Mouse (Mus musculus) kidney, embryonic 15.5 days (tissue): ENCODE data around the gene Sult2b1. TPM values are rescaled to one million over a fixed set of nuclear protein-coding genes. Genes with fewer than 3 reads are reported as not detected.

Source experiments
- ATAC-seq: fragments of 200-750 bp; cut with Nextera tagmentation; replicated peaks from 2 replicates; pipeline ENCODE4 v1.8.0; 2017; ENCODE audit warnings: moderate TSS enrichment; ENCODE audit not compliant: low FRiP score
- H3K27ac ChIP-seq: fragments of 300-500 bp; sonication (generic); 2 replicates; pipeline ENCODE4 v1.5.1; 2015; ENCODE audit warnings: mild to moderate bottlenecking, inconsistent platforms
- H3K27me3 ChIP-seq: fragments of 300-500 bp; sonication (generic); 2 replicates; pipeline ENCODE4 v1.6.1; 2015; ENCODE audit warnings: inconsistent platforms
- H3K36me3 ChIP-seq: fragments of 300-500 bp; sonication (generic); 2 replicates; pipeline ENCODE4 v1.6.1; 2015; ENCODE audit warnings: inconsistent platforms
- H3K4me1 ChIP-seq: fragments of 300-500 bp; sonication (generic); 2 replicates; pipeline ENCODE4 v1.6.1; 2015; ENCODE audit warnings: inconsistent platforms
- H3K4me2 ChIP-seq: fragments of 300-500 bp; sonication (generic); 2 replicates; pipeline ENCODE4 v1.6.1; 2015; ENCODE audit warnings: moderate library complexity, mild to moderate bottlenecking, inconsistent platforms
- H3K4me3 ChIP-seq: fragments of 300-500 bp; sonication (generic); replicated peaks from 2 replicates; pipeline ENCODE4 v1.5.1; 2015; ENCODE audit warnings: mild to moderate bottlenecking, inconsistent platforms
- H3K9ac ChIP-seq: fragments of 300-500 bp; sonication (generic); 2 replicates; pipeline ENCODE4 v1.6.1; 2015; ENCODE audit warnings: mild to moderate bottlenecking, inconsistent platforms
- H3K9me3 ChIP-seq: fragments of 300-500 bp; sonication (generic); replicated peaks from 2 replicates; pipeline ENCODE4 v1.6.1; 2016; ENCODE audit warnings: inconsistent platforms
- WGBS: fragments of 180-500 bp; shearing (Covaris S2); methylation state at CpG from one replicate; pipeline ENCODE4 v1.1.7; 2015; ENCODE audit warnings: mixed read lengths; 5-methylcytosine and 5-hydroxymethylcytosine counted together
- polyA plus RNA-seq: library from polyadenylated mRNA; unstranded; fragments of >200 nt; fragmentation: Nextera tagmentation; extraction: Ambion mirVana; gene quantifications from 2 replicates; pipeline ENCODE4 v1.2.1, GENCODE M21; 2015

The Sult2b1 gene
- polyA plus RNA-seq, 1 experiment from 2014 or later, result 2.8 TPM

GRCm38 (mm10) chr7:45815323-45815983, 31.0 kb upstream of the Sult2b1 start:
- Histone ChIP-seq H3K4me3 (peak overlapping the region; percentile 86; the same call in 1 of the 2 replicates), H3K4me1 (peaks cover 31% of the 10 kb centered on the region), H3K9me3 (no peaks in the 10 kb centered on the region), H3K27ac (0 out of 2 replicates have a peak overlapping the region, but pooled peaks have one; percentile 7), H3K9ac (peak overlapping the region; percentile 14; the same call in 1 of the 2 replicates), H3K4me2 (peak overlapping the region; percentile 63), H3K36me3 (peaks cover 27% of the 10 kb centered on the region), H3K27me3 (peaks cover 2% of the 10 kb centered on the region; the same call in 1 of the 2 replicates)
- no peak for ATAC-seq
- WGBS, result 60% methylated on average over 10 of the region's 10 CpGs

- Histone ChIP-seq H3K9me3 (no peaks in the 10 kb centered on the region), H3K27me3 (peaks cover under 1% of the 10 kb centered on the region; the same call in 1 of the 2 replicates), H3K4me1 (peaks cover 29% of the 10 kb centered on the region), H3K9ac (peak overlapping the region; percentile 14; the same call in 1 of the 2 replicates), H3K36me3 (peaks cover 33% of the 10 kb centered on the region), H3K27ac (0 out of 2 replicates have a peak overlapping the region, but pooled peaks have one; percentile 7), H3K4me3 (peak overlapping the region; percentile 86), H3K4me2 (peak overlapping the region; percentile 63)
- ATAC-seq, result no peak
- WGBS, result 8% methylated on average over 5 of the region's 5 CpGs
Measured at GRCm38 (mm10) chr7:45814841-45815240, 30.4 kb upstream of the Sult2b1 start.

- under 1% methylated on average over 61 of the region's 92 CpGs for WGBS
- Histone ChIP-seq H3K4me3 (peak within 1 kb of the TSS; percentile 86), H3K36me3 (peaks cover 41% of the 10 kb centered on the region), H3K4me2 (peak within 1 kb of the TSS; percentile 76), H3K9ac (peak within 1 kb of the TSS; percentile 98), H3K4me1 (peaks cover 26% of the 10 kb centered on the region), H3K9me3 (no peaks in the 10 kb centered on the region), H3K27me3 (no peaks in the 10 kb centered on the region), H3K27ac (peak within 1 kb of the TSS; percentile 100)
- peak; percentile 99 for ATAC-seq
Measured at GRCm38 (mm10) chr7:45813787-45814779, 29.6 kb upstream of the Sult2b1 start, which contains the start of gene Cyth2. TSS of gene Cyth2 (minus strand) at chr7:45814581.

GRCm38 (mm10) chr7:45812921-45813320, 28.5 kb upstream of the Sult2b1 start:
- H3K4me3 ChIP-seq, result peak overlapping the region; percentile 86
- H3K4me1 ChIP-seq, result peaks cover 26% of the 10 kb centered on the region
- H3K9ac ChIP-seq, result peak overlapping the region; percentile 98
- no peaks in the 10 kb centered on the region for H3K9me3 ChIP-seq
- no peaks in the 10 kb centered on the region for H3K27me3 ChIP-seq
- 79% methylated on average over 8 of the region's 8 CpGs for WGBS
- H3K36me3 ChIP-seq, result peaks cover 52% of the 10 kb centered on the region
- H3K27ac ChIP-seq, result peak overlapping the region; percentile 100
- no peak for ATAC-seq
- H3K4me2 ChIP-seq, result peak overlapping the region; percentile 76

- no peak overlapping the region for H3K9ac ChIP-seq
- no peaks in the 10 kb centered on the region for H3K27me3 ChIP-seq
- peaks cover 16% of the 10 kb centered on the region for H3K4me1 ChIP-seq
- 85% methylated on average over 14 of the region's 14 CpGs for WGBS
- no peak overlapping the region for H3K4me2 ChIP-seq
- H3K9me3 ChIP-seq, result no peaks in the 10 kb centered on the region
- H3K27ac ChIP-seq, result no peak overlapping the region
- peaks cover 74% of the 10 kb centered on the region for H3K36me3 ChIP-seq
- no peak overlapping the region for H3K4me3 ChIP-seq
- ATAC-seq, result no peak
Measured at GRCm38 (mm10) chr7:45809276-45810075, 25.0 kb upstream of the Sult2b1 start.

- no peak for ATAC-seq
- no peaks in the 10 kb centered on the region for H3K27me3 ChIP-seq
- H3K9me3 ChIP-seq, result no peaks in the 10 kb centered on the region
- 44% methylated on average over 11 of the region's 11 CpGs for WGBS
- H3K27ac ChIP-seq, result no peak overlapping the region
- H3K36me3 ChIP-seq, result peaks cover 74% of the 10 kb centered on the region
- H3K4me2 ChIP-seq, result no peak overlapping the region
- no peak overlapping the region for H3K9ac ChIP-seq
- peaks cover 16% of the 10 kb centered on the region for H3K4me1 ChIP-seq
- no peak overlapping the region for H3K4me3 ChIP-seq
Measured at GRCm38 (mm10) chr7:45808471-45808870, 24.0 kb upstream of the Sult2b1 start.

- Histone ChIP-seq H3K9me3 (no peaks in the 10 kb centered on the region), H3K9ac (no peak overlapping the region), H3K27me3 (no peaks in the 10 kb centered on the region), H3K4me3 (no peak overlapping the region), H3K27ac (no peak overlapping the region), H3K4me1 (peaks cover 4% of the 10 kb centered on the region), H3K4me2 (no peak overlapping the region), H3K36me3 (peaks cover 52% of the 10 kb centered on the region)
- 66% methylated on average over 5 of the region's 5 CpGs for WGBS
- no peak for ATAC-seq
Measured at GRCm38 (mm10) chr7:45805941-45806340, 21.5 kb upstream of the Sult2b1 start.

GRCm38 (mm10) chr7:45802551-45802950, 18.1 kb upstream of the Sult2b1 start:
- Histone ChIP-seq H3K36me3 (peaks cover 18% of the 10 kb centered on the region), H3K4me2 (no peak overlapping the region), H3K4me3 (no peak overlapping the region), H3K4me1 (peaks cover 29% of the 10 kb centered on the region), H3K9me3 (no peaks in the 10 kb centered on the region), H3K27ac (no peak overlapping the region), H3K9ac (no peak overlapping the region), H3K27me3 (peaks cover 24% of the 10 kb centered on the region)
- WGBS, result 88% methylated on average over 6 of the region's 6 CpGs
- no peak for ATAC-seq

- Histone ChIP-seq H3K36me3 (peaks cover 6% of the 10 kb centered on the region), H3K27me3 (peaks cover 32% of the 10 kb centered on the region), H3K27ac (no peak overlapping the region), H3K4me2 (peak overlapping the region; percentile 58), H3K4me1 (peaks cover 34% of the 10 kb centered on the region), H3K9me3 (no peaks in the 10 kb centered on the region), H3K9ac (no peak overlapping the region), H3K4me3 (peak overlapping the region; percentile 31)
- WGBS, result 3% methylated on average over 12 of the region's 12 CpGs
- no peak for ATAC-seq
Measured at GRCm38 (mm10) chr7:45801348-45801747, 16.9 kb upstream of the Sult2b1 start.

GRCm38 (mm10) chr7:45800546-45801204, 16.2 kb upstream of the Sult2b1 start:
- Histone ChIP-seq H3K27me3 (peaks cover 32% of the 10 kb centered on the region), H3K4me2 (peak overlapping the region; percentile 58), H3K4me1 (peaks cover 34% of the 10 kb centered on the region), H3K27ac (no peak overlapping the region), H3K9ac (no peak overlapping the region), H3K4me3 (peak overlapping the region; percentile 31), H3K36me3 (no peaks in the 10 kb centered on the region), H3K9me3 (no peaks in the 10 kb centered on the region)
- WGBS, result 10% methylated on average over 23 of the region's 25 CpGs
- peak; percentile 63 for ATAC-seq

- WGBS, result 33% methylated on average over 7 of the region's 7 CpGs
- Histone ChIP-seq H3K4me3 (peak overlapping the region; percentile 31), H3K9me3 (no peaks in the 10 kb centered on the region), H3K27me3 (peaks cover 32% of the 10 kb centered on the region), H3K9ac (no peak overlapping the region), H3K4me2 (peak overlapping the region; percentile 58), H3K4me1 (peaks cover 34% of the 10 kb centered on the region), H3K36me3 (peaks cover 5% of the 10 kb centered on the region), H3K27ac (no peak overlapping the region)
- no peak for ATAC-seq
Measured at GRCm38 (mm10) chr7:45800001-45800400, 15.5 kb upstream of the Sult2b1 start.
